Mouse (Mus musculus) liver, embryonic 15.5 days (tissue): ENCODE data around the gene Iqcn. TPM values are rescaled to one million over a fixed set of nuclear protein-coding genes. Genes with fewer than 3 reads are reported as not detected.

ENCODE experiments used
- ATAC-seq: fragments of 200-750 bp; cut with Nextera tagmentation; 2 replicates; pipeline ENCODE4 v1.8.0; 2017; ENCODE audit warnings: moderate number of reproducible peaks, mild to moderate bottlenecking, moderate library complexity; ENCODE audit not compliant: insufficient read depth
- H3K27ac ChIP-seq: fragments of 300-500 bp; sonication (generic); replicated peaks from 2 replicates; pipeline ENCODE4 v1.5.1; 2015; ENCODE audit warnings: mild to moderate bottlenecking, inconsistent platforms
- H3K27me3 ChIP-seq: fragments of 300-500 bp; sonication (generic); 2 replicates; pipeline ENCODE4 v1.6.1; 2015; ENCODE audit warnings: mild to moderate bottlenecking, inconsistent platforms
- H3K36me3 ChIP-seq: fragments of 300-500 bp; sonication (generic); replicated peaks from 2 replicates; pipeline ENCODE4 v1.6.1; 2015; ENCODE audit warnings: moderate library complexity, mild to moderate bottlenecking, inconsistent platforms
- H3K4me1 ChIP-seq: fragments of 300-500 bp; sonication (generic); replicated peaks from 2 replicates; pipeline ENCODE4 v1.6.1; 2015; ENCODE audit warnings: inconsistent platforms
- H3K4me2 ChIP-seq: fragments of 300-500 bp; sonication (generic); 2 replicates; pipeline ENCODE4 v1.6.1; 2015; ENCODE audit warnings: moderate library complexity, mild to moderate bottlenecking, inconsistent platforms
- H3K4me3 ChIP-seq: fragments of 300-500 bp; sonication (generic); replicated peaks from 2 replicates; pipeline ENCODE4 v1.5.1; 2015; ENCODE audit warnings: mild to moderate bottlenecking, inconsistent platforms
- H3K9ac ChIP-seq: fragments of 300-500 bp; sonication (generic); 2 replicates; pipeline ENCODE4 v1.6.1; 2015; ENCODE audit warnings: moderate library complexity, mild to moderate bottlenecking, inconsistent platforms
- H3K9me3 ChIP-seq: fragments of 300-500 bp; sonication (generic); replicated peaks from 2 replicates; pipeline ENCODE4 v1.6.1; 2016; ENCODE audit warnings: inconsistent platforms
- WGBS: fragments of 180-500 bp; shearing (Covaris S2); methylation state at CpG from one replicate; pipeline ENCODE4 v1.1.7; 2015; ENCODE audit warnings: mixed read lengths; ENCODE audit not compliant: insufficient replicate concordance; 5-methylcytosine and 5-hydroxymethylcytosine counted together
- polyA plus RNA-seq: library from polyadenylated mRNA; unstranded; fragments of >200 nt; fragmentation: Nextera tagmentation; extraction: Ambion mirVana; gene quantifications from 2 replicates; pipeline ENCODE4 v1.2.1, GENCODE M21; 2015

The Iqcn gene
- polyA plus RNA-seq, 1 experiment from 2014 or later = 0.01 TPM

- Histone ChIP-seq H3K4me2 (no peak within 1 kb of the TSS), H3K9me3 (no peaks in the 10 kb centered on the region), H3K36me3 (no peaks in the 10 kb centered on the region), H3K9ac (no peak within 1 kb of the TSS), H3K27me3 (peaks cover 37% of the 10 kb centered on the region), H3K4me3 (no peak within 1 kb of the TSS), H3K27ac (no peak within 1 kb of the TSS), H3K4me1 (peaks cover 8% of the 10 kb centered on the region; the same call in 1 of the 2 replicates)
- WGBS = 1% methylated on average over 19 of the region's 19 CpGs
- ATAC-seq = 0 out of 2 replicates have a peak, but pooled peaks have one; percentile 14
Observed at GRCm38 (mm10) chr8:70718297-70718696, 15.0 kb downstream of the Iqcn start, which contains the start of gene Gm3336. Gene Gm3336, plus strand, starts transcription at chr8:70718543.

- 30% methylated on average over 9 of the region's 9 CpGs for WGBS
Observed at GRCm38 (mm10) chr8:70719796-70720270, 16.6 kb downstream of the Iqcn start.

DNA sequence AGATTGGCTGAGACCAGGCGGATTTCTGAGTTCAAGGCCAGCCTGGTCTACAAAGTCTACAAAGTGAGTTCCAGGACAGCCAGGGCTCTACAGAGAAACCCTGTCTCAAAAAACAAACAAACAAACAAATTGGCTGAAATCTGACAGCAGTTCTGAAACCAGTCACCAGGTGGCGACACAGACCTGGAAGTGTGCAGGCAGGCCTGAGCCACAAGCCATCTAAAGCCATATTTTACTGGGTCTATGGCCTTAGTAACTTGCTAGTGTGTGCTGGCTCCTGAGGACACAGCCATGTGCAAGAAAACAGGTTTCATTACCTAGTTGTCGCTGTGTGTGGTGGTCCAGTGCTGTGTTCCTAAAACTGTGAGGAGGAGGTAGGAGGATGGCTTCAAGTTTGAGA lies 17.5 kb downstream of the Iqcn start:
- Histone ChIP-seq H3K4me3 (no peak overlapping the region), H3K4me1 (peaks cover 12% of the 10 kb centered on the region; the same call in 1 of the 2 replicates), H3K9ac (no peak overlapping the region), H3K27me3 (peaks cover 35% of the 10 kb centered on the region), H3K4me2 (no peak overlapping the region), H3K27ac (no peak overlapping the region), H3K9me3 (no peaks in the 10 kb centered on the region), H3K36me3 (no peaks in the 10 kb centered on the region)
- ATAC-seq = no peak
- 4% methylated on average over 3 of the region's 3 CpGs for WGBS

More at GRCm38 (mm10) chr8:70719796-70720270, 16.6 kb downstream of the Iqcn start:
- H3K27me3 ChIP-seq = peaks cover 33% of the 10 kb centered on the region
- no peaks in the 10 kb centered on the region for H3K36me3 ChIP-seq
- H3K9ac ChIP-seq = no peak overlapping the region
- peaks cover 12% of the 10 kb centered on the region; the same call in 1 of the 2 replicates for H3K4me1 ChIP-seq
- ATAC-seq = no peak
- no peak overlapping the region for H3K27ac ChIP-seq
- H3K9me3 ChIP-seq = no peaks in the 10 kb centered on the region
- no peak overlapping the region for H3K4me3 ChIP-seq
- no peak overlapping the region for H3K4me2 ChIP-seq

DNA sequence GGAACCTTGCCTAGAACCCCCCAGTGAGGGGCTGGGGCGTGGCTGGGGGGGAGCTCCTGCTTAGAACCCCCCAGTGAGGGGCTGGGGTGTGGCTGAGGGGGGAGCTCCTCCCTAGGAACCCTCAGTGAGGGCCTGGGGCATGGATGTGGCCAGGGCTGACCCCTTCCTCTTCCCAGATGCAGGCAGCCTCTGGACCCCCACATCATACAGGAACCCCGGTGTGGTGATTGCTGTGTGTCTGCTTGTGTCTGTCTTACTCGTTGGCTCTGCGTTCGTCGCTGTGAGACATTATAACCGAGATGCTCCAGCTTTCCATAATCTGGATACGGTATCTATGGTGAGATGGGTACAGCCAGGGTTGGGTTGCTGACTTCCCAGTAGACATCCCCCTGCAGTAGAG lies 18.3 kb downstream of the Iqcn start:
- ATAC-seq = no peak
- 71% methylated on average over 8 of the region's 8 CpGs for WGBS
- no peak overlapping the region for H3K27ac ChIP-seq

GRCm38 (mm10) chr8:70723486-70724210 lies 20.4 kb downstream of the Iqcn start, which contains the start of gene Pde4c:
Gene Pde4c, plus strand, starts transcription at chr8:70723720.
- peaks cover 44% of the 10 kb centered on the region for H3K27me3 ChIP-seq
- peaks cover 12% of the 10 kb centered on the region; the same call in 1 of the 2 replicates for H3K4me1 ChIP-seq
- H3K27ac ChIP-seq = peak within 1 kb of the TSS; percentile 81
- H3K9me3 ChIP-seq = no peaks in the 10 kb centered on the region
- 46% methylated on average over 7 of the region's 7 CpGs for WGBS
- H3K4me3 ChIP-seq = peak within 1 kb of the TSS; percentile 27
- peak; percentile 75 for ATAC-seq
- H3K36me3 ChIP-seq = no peaks in the 10 kb centered on the region
- H3K9ac ChIP-seq = peak within 1 kb of the TSS; percentile 32; the same call in 1 of the 2 replicates
- peak within 1 kb of the TSS; percentile 50 for H3K4me2 ChIP-seq

More for the DNA sequence above, 18.3 kb downstream of the Iqcn start:
- H3K9me3 ChIP-seq = no peaks in the 10 kb centered on the region
- no peak overlapping the region for H3K9ac ChIP-seq
- no peaks in the 10 kb centered on the region for H3K36me3 ChIP-seq
- no peak overlapping the region for H3K4me2 ChIP-seq
- peaks cover 12% of the 10 kb centered on the region; the same call in 1 of the 2 replicates for H3K4me1 ChIP-seq
- H3K27me3 ChIP-seq = peaks cover 41% of the 10 kb centered on the region
- no peak overlapping the region for H3K4me3 ChIP-seq

GRCm38 (mm10) chr8:70724216-70724615 lies 21.0 kb downstream of the Iqcn start:
- WGBS = 59% methylated on average over 12 of the region's 12 CpGs
- peak overlapping the region; percentile 81 for H3K27ac ChIP-seq
- H3K4me2 ChIP-seq = peak overlapping the region; percentile 21; the same call in 1 of the 2 replicates
- peaks cover 12% of the 10 kb centered on the region; the same call in 1 of the 2 replicates for H3K4me1 ChIP-seq
- H3K9ac ChIP-seq = peak overlapping the region; percentile 32; the same call in 1 of the 2 replicates
- ATAC-seq = no peak
- no peaks in the 10 kb centered on the region for H3K36me3 ChIP-seq
- peaks cover 45% of the 10 kb centered on the region for H3K27me3 ChIP-seq
- H3K4me3 ChIP-seq = no peak overlapping the region
- no peaks in the 10 kb centered on the region for H3K9me3 ChIP-seq

GRCm38 (mm10) chr8:70725792-70726447 lies 22.7 kb downstream of the Iqcn start:
- Histone ChIP-seq H3K9me3 (no peaks in the 10 kb centered on the region), H3K4me2 (no peak overlapping the region), H3K27me3 (peaks cover 53% of the 10 kb centered on the region), H3K4me1 (peaks cover 11% of the 10 kb centered on the region), H3K4me3 (no peak overlapping the region), H3K36me3 (no peaks in the 10 kb centered on the region), H3K27ac (no peak overlapping the region), H3K9ac (no peak overlapping the region)
- WGBS = 23% methylated on average over 14 of the region's 14 CpGs
- ATAC-seq = no peak

- no peak overlapping the region for H3K9ac ChIP-seq
- H3K27me3 ChIP-seq = peaks cover 61% of the 10 kb centered on the region
- no peak for ATAC-seq
- H3K9me3 ChIP-seq = no peaks in the 10 kb centered on the region
- WGBS = 35% methylated on average over 11 of the region's 11 CpGs
- H3K27ac ChIP-seq = no peak overlapping the region
- peaks cover 11% of the 10 kb centered on the region for H3K4me1 ChIP-seq
- no peak overlapping the region for H3K4me3 ChIP-seq
- H3K4me2 ChIP-seq = no peak overlapping the region
- no peaks in the 10 kb centered on the region for H3K36me3 ChIP-seq
Observed at GRCm38 (mm10) chr8:70726721-70727120, 23.5 kb downstream of the Iqcn start.

GRCm38 (mm10) chr8:70729808-70730475 lies 26.7 kb downstream of the Iqcn start:
- Histone ChIP-seq H3K9ac (no peak overlapping the region), H3K36me3 (no peaks in the 10 kb centered on the region)

DNA sequence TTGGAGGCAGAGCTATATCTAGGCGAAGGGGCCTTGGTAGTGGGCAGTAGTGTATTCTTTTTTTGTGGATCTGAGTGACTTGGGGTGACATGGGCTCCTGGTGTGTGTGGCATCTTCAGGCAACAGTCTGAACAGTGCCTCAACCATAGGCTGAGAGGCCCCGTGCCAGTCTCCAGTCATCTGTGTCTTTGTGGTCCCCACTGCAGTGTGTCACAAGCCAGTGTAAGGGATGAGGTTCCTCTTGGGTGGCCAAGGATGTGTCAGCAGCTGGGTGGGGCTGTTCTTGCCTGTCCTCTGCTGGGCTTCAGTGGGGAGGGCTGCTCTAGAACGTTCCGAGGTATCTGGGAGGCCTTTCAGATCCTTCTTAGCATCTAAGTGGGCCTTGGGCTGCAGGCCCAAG lies 27.7 kb downstream of the Iqcn start:
- H3K27ac ChIP-seq = no peak overlapping the region
- ATAC-seq = peak; percentile 20; the same call in 1 of the 2 replicates
- H3K9me3 ChIP-seq = no peaks in the 10 kb centered on the region
- no peak overlapping the region for H3K4me2 ChIP-seq
- peaks cover 73% of the 10 kb centered on the region for H3K27me3 ChIP-seq
- no peak overlapping the region for H3K4me3 ChIP-seq
- WGBS = 62% methylated on average over 4 of the region's 4 CpGs
- no peak overlapping the region for H3K9ac ChIP-seq
- H3K4me1 ChIP-seq = peaks cover 7% of the 10 kb centered on the region
- H3K36me3 ChIP-seq = no peaks in the 10 kb centered on the region

More at GRCm38 (mm10) chr8:70729808-70730475, 26.7 kb downstream of the Iqcn start:
- WGBS = 2% methylated on average over 34 of the region's 34 CpGs
- Histone ChIP-seq H3K4me3 (peak overlapping the region; percentile 35), H3K27ac (no peak overlapping the region), H3K4me1 (peaks cover 7% of the 10 kb centered on the region), H3K4me2 (peak overlapping the region; percentile 61), H3K9me3 (no peaks in the 10 kb centered on the region), H3K27me3 (peaks cover 73% of the 10 kb centered on the region)
- ATAC-seq = no peak
